Mouse (Mus musculus) liver, embryonic 14.5 days (tissue): ENCODE results near the gene Wfdc1.

Experiments
- CTCF ChIP-seq: IDR thresholded peaks from 2 replicates; pipeline ENCODE4 v1.5.1; 2016; ENCODE audit warnings: antibody characterized with exemption, low read depth, control low read depth
- EP300 ChIP-seq: IDR thresholded peaks from 2 replicates; pipeline ENCODE4 v1.6.1; 2016; ENCODE audit warnings: antibody characterized with exemption, low read depth

GRCm38 (mm10) chr8:119670419-119671091, 4.4 kb downstream of the Wfdc1 start:
- TF ChIP-seq CTCF (no peak), EP300 (no peak)
